Mouse (Mus musculus): ENCODE measurements at regions not wholly inside any gene's neighbourhood (a gene's known extent, or its start where the extent isn't known, plus 50 kb on each side); places are given as distances from the start of the nearest gene placed in this dataset.

DNA sequence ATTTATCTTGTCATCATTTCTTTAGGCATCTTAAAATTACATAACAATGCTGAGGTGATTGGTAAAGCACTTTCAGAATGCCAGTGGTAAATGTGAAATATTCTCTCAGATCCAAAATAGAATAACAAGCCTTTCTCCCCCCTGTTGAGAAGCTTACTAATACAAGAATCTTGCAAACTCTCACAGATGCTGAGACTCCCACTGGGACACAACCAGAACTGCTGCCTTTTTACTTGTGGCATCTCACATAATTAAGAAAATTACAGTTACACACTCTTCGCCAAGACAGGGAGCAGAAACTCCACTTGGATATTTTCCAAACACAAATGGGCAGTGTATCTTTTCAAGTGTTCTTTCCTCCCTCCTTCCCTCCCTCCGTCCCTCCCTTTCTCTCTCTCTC lies 1665.2 kb upstream of the G6pd2 start:
- no peak for ATAC-seq
- no peaks in the 10 kb centered on the region for H3K4me1 ChIP-seq (ENCODE audit: control insufficient read depth, insufficient read depth, low read length)
- no peak overlapping the region for H3K27ac ChIP-seq (ENCODE audit: low read depth, low read length)
- no peaks in the 10 kb centered on the region for H3K9me3 ChIP-seq (replicated peaks; ENCODE audit: control insufficient read depth, low read length)
- H3K36me3 ChIP-seq (ENCODE audit: control insufficient read depth, insufficient read depth, low read length): no peaks in the 10 kb centered on the region
- WGBS: 43% methylated on average over 2 of the region's 2 CpGs
- peak; percentile 19 for DNase-seq (ENCODE audit: low spot score)
- H3K9ac ChIP-seq (ENCODE audit: low read length): no peak overlapping the region
- H3K27me3 ChIP-seq (replicated peaks; ENCODE audit: control insufficient read depth, insufficient read depth, low read length): no peaks in the 10 kb centered on the region
- H3K4me2 ChIP-seq (ENCODE audit: low read length): no peak overlapping the region
- no peak overlapping the region for H3K4me3 ChIP-seq (ENCODE audit: low read depth, low read length)

DNA sequence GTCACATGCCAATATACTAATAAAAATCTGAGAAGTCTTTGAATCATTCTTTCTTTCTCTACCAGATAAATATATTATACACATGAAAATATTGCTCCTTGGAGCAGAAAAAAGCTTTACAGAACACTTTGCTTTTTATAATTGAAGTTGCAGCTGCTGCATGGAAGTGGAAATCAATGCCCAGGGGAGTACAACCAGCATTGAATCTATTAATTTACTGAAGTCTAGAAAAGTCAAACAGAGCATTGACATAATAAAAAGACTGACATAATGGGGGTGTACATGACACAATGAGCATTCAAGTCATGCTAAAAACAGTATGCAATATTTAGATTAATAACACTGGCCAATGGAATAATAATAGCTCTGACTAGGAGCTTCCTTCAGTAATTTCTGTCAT lies 1663.0 kb upstream of the G6pd2 start:
- Histone ChIP-seq H3K4me1 (ENCODE audit: control insufficient read depth, insufficient read depth, low read length) (no peaks in the 10 kb centered on the region), H3K9ac (ENCODE audit: low read length) (no peak overlapping the region), H3K27ac (ENCODE audit: low read depth, low read length) (no peak overlapping the region), H3K36me3 (ENCODE audit: control insufficient read depth, insufficient read depth, low read length) (no peaks in the 10 kb centered on the region), H3K4me2 (ENCODE audit: low read length) (no peak overlapping the region), H3K9me3 (replicated peaks; ENCODE audit: control insufficient read depth, low read length) (no peaks in the 10 kb centered on the region), H3K27me3 (replicated peaks; ENCODE audit: control insufficient read depth, insufficient read depth, low read length) (no peaks in the 10 kb centered on the region), H3K4me3 (ENCODE audit: low read depth, low read length) (no peak overlapping the region)
- ATAC-seq: no peak
- DNase-seq (ENCODE audit: low spot score): no peak

Measured in forebrain, embryonic 14.5 days (tissue).